Mouse (Mus musculus) midbrain, embryonic 11.5 days (tissue): ENCODE results near the gene D17H6S53E. TPM values are rescaled to one million over a fixed set of nuclear protein-coding genes. Genes with fewer than 3 reads are reported as not detected.

ENCODE experiments used
- ATAC-seq: fragments of 200-750 bp; cut with Nextera tagmentation; 2 replicates; pipeline ENCODE4 v1.8.0; 2017; ENCODE audit warnings: moderate TSS enrichment, moderate library complexity; ENCODE audit not compliant: low FRiP score
- DNase-seq: peaks from one replicate; pipeline ENCODE4 v3.0.0; 2015; ENCODE audit warnings: low spot score; ENCODE audit errors: missing footprints
- H3K27ac ChIP-seq: fragments of 300-500 bp; sonication (generic); 2 replicates; pipeline ENCODE4 v1.5.1; 2014; ENCODE audit warnings: low read depth, low read length
- H3K27me3 ChIP-seq: fragments of 300-500 bp; sonication (generic); 2 replicates; pipeline ENCODE4 v1.6.1; 2014; ENCODE audit warnings: mild to moderate bottlenecking, low read length, moderate library complexity, mixed read lengths; ENCODE audit not compliant: control insufficient read depth, insufficient read depth
- H3K36me3 ChIP-seq: fragments of 300-500 bp; sonication (generic); 2 replicates; pipeline ENCODE4 v1.6.1; 2014; ENCODE audit warnings: mild to moderate bottlenecking, low read length, moderate library complexity, mixed read lengths; ENCODE audit not compliant: control insufficient read depth, insufficient read depth
- H3K4me1 ChIP-seq: fragments of 300-500 bp; sonication (generic); 2 replicates; pipeline ENCODE4 v1.6.1; 2014; ENCODE audit warnings: low read length; ENCODE audit not compliant: control insufficient read depth, insufficient read depth
- H3K4me2 ChIP-seq: fragments of 300-500 bp; sonication (generic); 2 replicates; pipeline ENCODE4 v1.6.1; 2014; ENCODE audit warnings: mild to moderate bottlenecking, moderate library complexity
- H3K4me3 ChIP-seq: fragments of 300-500 bp; sonication (generic); 2 replicates; pipeline ENCODE4 v1.5.1; 2014; ENCODE audit warnings: low read depth, low read length
- H3K9ac ChIP-seq: fragments of 300-500 bp; sonication (generic); 2 replicates; pipeline ENCODE4 v1.6.1; 2014; ENCODE audit warnings: low read length
- H3K9me3 ChIP-seq: fragments of 300-500 bp; sonication (generic); 2 replicates; pipeline ENCODE4 v1.6.1; 2016; ENCODE audit warnings: low read length; ENCODE audit not compliant: control insufficient read depth
- WGBS: fragments of 180-500 bp; shearing (Covaris S2); extraction: QIAGEN DNeasy Blood & Tissue Kit; methylation state at CpG from one replicate; pipeline ENCODE4 v1.1.7; 2014; 5-methylcytosine and 5-hydroxymethylcytosine counted together
- polyA plus RNA-seq: library from polyadenylated mRNA; unstranded; fragments of >200 nt; fragmentation: Nextera tagmentation; extraction: Ambion mirVana; gene quantifications from 2 replicates; pipeline ENCODE4 v1.2.1, GENCODE M21; 2014

Gene D17H6S53E
- 7.1 and 8.1 TPM in 2 replicates for polyA plus RNA-seq

GRCm38 (mm10) chr17:35126206-35126611 is at the start of gene D17H6S53E:
Gene D17H6S53E, plus strand, starts transcription at chr17:35126373.
- DNase-seq (peak; percentile 93), ATAC-seq (peak; percentile 48)
- H3K4me1 ChIP-seq: peaks cover 16% of the 10 kb centered on the region
- peak within 1 kb of the TSS; percentile 40 for H3K27ac ChIP-seq
- H3K4me3 ChIP-seq: peak within 1 kb of the TSS; percentile 62
- H3K9me3 ChIP-seq: no peaks in the 10 kb centered on the region
- under 1% methylated on average over 36 of the region's 36 CpGs for WGBS
- no peaks in the 10 kb centered on the region; the same call in 1 of the 2 replicates for H3K36me3 ChIP-seq
- H3K9ac ChIP-seq: peak within 1 kb of the TSS; percentile 92
- H3K27me3 ChIP-seq: no peaks in the 10 kb centered on the region
- H3K4me2 ChIP-seq: peak within 1 kb of the TSS; percentile 75

- peak within 1 kb of the TSS; percentile 46 for H3K4me2 ChIP-seq
- no peaks in the 10 kb centered on the region for H3K36me3 ChIP-seq
- no peaks in the 10 kb centered on the region; the same call in 1 of the 2 replicates for H3K9me3 ChIP-seq
- peaks cover 11% of the 10 kb centered on the region; the same call in 1 of the 2 replicates for H3K4me1 ChIP-seq
- H3K27me3 ChIP-seq: no peaks in the 10 kb centered on the region
- DNase-seq: peak; percentile 81
- peak within 1 kb of the TSS; percentile 18; the same call in 1 of the 2 replicates for H3K4me3 ChIP-seq
- H3K9ac ChIP-seq: peak within 1 kb of the TSS; percentile 65
- H3K27ac ChIP-seq: no peak within 1 kb of the TSS
- WGBS: 33% methylated on average over 10 of the region's 10 CpGs
- ATAC-seq: no peak
Measured at GRCm38 (mm10) chr17:35076507-35077176, 49.5 kb upstream of the D17H6S53E start, which contains the start of gene Ly6g6e. Gene Ly6g6e, plus strand, starts transcription at chr17:35076902.

- no peaks in the 10 kb centered on the region for H3K36me3 ChIP-seq
- H3K4me3 ChIP-seq: no peak overlapping the region
- peaks cover 11% of the 10 kb centered on the region; the same call in 1 of the 2 replicates for H3K4me1 ChIP-seq
- DNase-seq: no peak
- H3K27me3 ChIP-seq: no peaks in the 10 kb centered on the region
- H3K9ac ChIP-seq: peak overlapping the region; percentile 65
- ATAC-seq: no peak
- no peak overlapping the region for H3K27ac ChIP-seq
- WGBS: 47% methylated on average over 2 of the region's 2 CpGs
- H3K9me3 ChIP-seq: no peaks in the 10 kb centered on the region; the same call in 1 of the 2 replicates
- H3K4me2 ChIP-seq: peak overlapping the region; percentile 46
Measured at GRCm38 (mm10) chr17:35077285-35077684, 48.9 kb upstream of the D17H6S53E start.

- WGBS: 12% methylated on average over 12 of the region's 14 CpGs
- Histone ChIP-seq H3K4me2 (peak within 1 kb of the TSS; percentile 46), H3K9me3 (no peaks in the 10 kb centered on the region; the same call in 1 of the 2 replicates), H3K27me3 (no peaks in the 10 kb centered on the region), H3K4me3 (peak within 1 kb of the TSS; percentile 18; the same call in 1 of the 2 replicates), H3K9ac (peak within 1 kb of the TSS; percentile 65), H3K27ac (no peak within 1 kb of the TSS), H3K36me3 (no peaks in the 10 kb centered on the region), H3K4me1 (peaks cover 11% of the 10 kb centered on the region; the same call in 1 of the 2 replicates)
- peak; percentile 90 for DNase-seq
- 0 out of 2 replicates have a peak, but pooled peaks have one; percentile 33 for ATAC-seq
Measured at GRCm38 (mm10) chr17:35077786-35078233, 48.4 kb upstream of the D17H6S53E start, which contains the start of gene Ly6g6d. Gene Ly6g6d, minus strand, starts transcription at chr17:35078065.

GRCm38 (mm10) chr17:35079778-35080177 is 46.4 kb upstream of the D17H6S53E start:
- DNase-seq: no peak
- Histone ChIP-seq H3K9me3 (no peaks in the 10 kb centered on the region; the same call in 1 of the 2 replicates), H3K27ac (no peak overlapping the region), H3K4me3 (no peak overlapping the region), H3K4me2 (no peak overlapping the region), H3K27me3 (no peaks in the 10 kb centered on the region), H3K4me1 (peaks cover 11% of the 10 kb centered on the region; the same call in 1 of the 2 replicates), H3K9ac (no peak overlapping the region), H3K36me3 (no peaks in the 10 kb centered on the region)
- ATAC-seq: no peak
- WGBS: 77% methylated on average over 9 of the region's 9 CpGs

GRCm38 (mm10) chr17:35080248-35080647 is 45.9 kb upstream of the D17H6S53E start:
- H3K9me3 ChIP-seq: no peaks in the 10 kb centered on the region; the same call in 1 of the 2 replicates
- no peak overlapping the region for H3K9ac ChIP-seq

GRCm38 (mm10) chr17:35080710-35081109 is 45.5 kb upstream of the D17H6S53E start:
- Histone ChIP-seq H3K9ac (no peak overlapping the region), H3K27ac (no peak overlapping the region), H3K9me3 (no peaks in the 10 kb centered on the region), H3K27me3 (no peaks in the 10 kb centered on the region), H3K4me3 (no peak overlapping the region), H3K36me3 (no peaks in the 10 kb centered on the region), H3K4me1 (peaks cover 11% of the 10 kb centered on the region; the same call in 1 of the 2 replicates), H3K4me2 (no peak overlapping the region)
- WGBS: 74% methylated on average over 4 of the region's 4 CpGs
- ATAC-seq: no peak
- DNase-seq: no peak

More at GRCm38 (mm10) chr17:35080248-35080647, 45.9 kb upstream of the D17H6S53E start:
- Histone ChIP-seq H3K4me3 (no peak overlapping the region), H3K27ac (no peak overlapping the region), H3K4me1 (peaks cover 11% of the 10 kb centered on the region; the same call in 1 of the 2 replicates), H3K27me3 (no peaks in the 10 kb centered on the region), H3K36me3 (no peaks in the 10 kb centered on the region), H3K4me2 (no peak overlapping the region)
- WGBS: 64% methylated on average over 6 of the region's 6 CpGs
- ATAC-seq (no peak), DNase-seq (no peak)

GRCm38 (mm10) chr17:35082841-35083576 is 43.2 kb upstream of the D17H6S53E start:
- Histone ChIP-seq H3K4me3 (no peak overlapping the region), H3K27me3 (no peaks in the 10 kb centered on the region), H3K9ac (no peak overlapping the region), H3K4me1 (no peaks in the 10 kb centered on the region), H3K4me2 (no peak overlapping the region), H3K9me3 (no peaks in the 10 kb centered on the region), H3K36me3 (no peaks in the 10 kb centered on the region), H3K27ac (no peak overlapping the region)
- DNase-seq (no peak), ATAC-seq (no peak)
- 88% methylated on average over 16 of the region's 16 CpGs for WGBS
